Mouse (Mus musculus): ENCODE measurements around the gene Grid2.

DNA sequence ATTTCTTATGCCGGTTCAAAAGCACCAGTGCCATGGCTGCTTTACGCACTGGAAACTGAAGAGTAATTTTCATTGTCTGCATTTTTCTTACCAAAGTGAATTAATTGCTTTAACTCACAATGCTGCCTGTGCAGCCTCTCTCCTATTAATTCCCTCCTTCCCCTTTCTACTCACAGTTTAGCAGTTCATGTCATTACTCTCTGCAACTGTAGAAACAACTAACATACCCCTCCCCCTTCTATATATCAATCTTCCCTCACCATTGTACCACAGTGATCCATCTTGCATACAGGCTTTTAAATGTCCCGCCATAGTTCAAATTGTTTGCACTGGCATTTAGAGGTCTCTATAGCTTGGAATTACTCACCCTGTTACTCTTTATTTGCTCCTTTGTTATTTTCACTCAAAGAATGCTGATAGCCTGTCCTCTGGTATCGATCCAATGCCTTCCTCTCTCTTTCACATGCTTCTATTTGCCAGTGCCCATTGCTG lies 1193.2 kb downstream of the Grid2 start:
- TF ChIP-seq EP300 (IDR thresholded peaks at IDR 0.05; ENCODE audit: low read depth in 1 of 2, low read length in 2 of 2) (no peak), JUND (IDR thresholded peaks at IDR 0.05; ENCODE audit: low read depth, low read length) (no peak)

Measured in MEL (cell line).